Mouse (Mus musculus): ENCODE measurements at regions not wholly inside any gene's neighbourhood (a gene's known extent, or its start where the extent isn't known, plus 50 kb on each side); places are given as distances from the start of the nearest gene placed in this dataset.

DNA sequence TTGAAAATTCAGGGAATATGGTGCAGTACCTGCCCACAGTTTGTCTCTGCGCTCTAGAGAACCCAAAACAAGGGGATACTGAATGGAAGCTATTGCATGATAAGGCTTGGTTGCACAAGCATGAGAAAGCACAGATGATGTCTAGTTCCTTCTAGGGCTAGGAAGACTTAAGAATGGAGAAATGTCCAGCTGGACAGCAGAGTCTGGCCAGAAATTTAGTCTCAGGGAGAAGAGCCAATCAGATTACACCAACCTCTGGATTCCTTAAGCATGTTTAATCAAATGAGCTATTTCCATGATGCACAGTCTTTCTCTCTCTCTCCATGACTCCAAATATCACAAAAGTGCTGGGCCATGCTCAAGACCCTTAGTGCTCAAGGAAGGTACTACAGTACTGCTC, 147.8 kb downstream of the Lurap1l start:
- Histone ChIP-seq H3K79me2 (ENCODE audit: control insufficient read depth, insufficient read depth, low read length, poor library complexity) (no peaks in the 10 kb centered on the region), H3K4me3 (ENCODE audit: control insufficient read depth in 1 of 2, insufficient read depth in 1 of 2, low read depth in 2 of 2, low read length in 2 of 2) (no peak overlapping the region), H3K27me3 (ENCODE audit: control insufficient read depth in 1 of 2, insufficient read depth in 2 of 2, low read length in 2 of 2) (no peaks in the 10 kb centered on the region), H3K36me3 (ENCODE audit: control insufficient read depth in 1 of 2, insufficient read depth in 2 of 2, low read length in 2 of 2) (no peaks in the 10 kb centered on the region), H3K9me3 (replicated peaks; ENCODE audit: insufficient read depth, low read length) (no peaks in the 10 kb centered on the region), H3K27ac (ENCODE audit: control insufficient read depth, low read depth, low read length) (no peak overlapping the region), H3K4me1 (ENCODE audit: control insufficient read depth in 1 of 2, insufficient read depth in 2 of 2, low read length in 2 of 2) (no peaks in the 10 kb centered on the region), H3K9ac (ENCODE audit: control insufficient read depth, low read depth, low read length, poor library complexity, severe bottlenecking) (no peak overlapping the region)
- no peak for DNase-seq (ENCODE audit: low read depth, low spot score)
- TF ChIP-seq ZKSCAN1 (IDR thresholded peaks at IDR 0.05; ENCODE audit: low read depth, low read length): no peak
- TF ChIP-seq ELF1 (IDR thresholded peaks at IDR 0.05; ENCODE audit: low read depth, low read length): no peak
- TF ChIP-seq HCFC1 (IDR thresholded peaks at IDR 0.05; ENCODE audit: low read depth, low read length): no peak

DNA sequence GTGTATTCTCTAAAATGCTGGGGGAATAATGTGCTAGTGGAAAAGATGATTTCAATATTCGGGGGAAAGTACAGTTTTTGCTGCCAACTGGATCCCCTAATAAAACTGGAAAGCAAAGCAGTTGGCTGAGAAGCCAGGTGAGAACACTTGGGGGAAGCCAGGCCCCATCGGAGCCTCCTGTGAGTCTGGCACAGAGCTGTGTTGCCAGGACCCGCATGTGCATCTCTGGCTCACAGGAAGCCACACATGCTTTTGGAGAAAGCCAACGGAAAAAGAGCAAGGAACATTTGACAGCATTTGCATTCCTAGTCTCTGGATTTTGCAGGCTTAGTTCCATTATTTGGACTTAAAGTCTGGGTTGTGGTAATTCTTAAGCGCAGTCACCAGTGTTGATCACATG, 148.4 kb downstream of the Lurap1l start:
- H3K9me3 ChIP-seq (replicated peaks; ENCODE audit: insufficient read depth, low read length): no peaks in the 10 kb centered on the region
- no peaks in the 10 kb centered on the region for H3K79me2 ChIP-seq (ENCODE audit: control insufficient read depth, insufficient read depth, low read length, poor library complexity)
- no peak overlapping the region for H3K9ac ChIP-seq (ENCODE audit: control insufficient read depth, low read depth, low read length, poor library complexity, severe bottlenecking)
- H3K27me3 ChIP-seq (ENCODE audit: control insufficient read depth in 1 of 2, insufficient read depth in 2 of 2, low read length in 2 of 2): no peaks in the 10 kb centered on the region
- no peak for DNase-seq (ENCODE audit: low read depth, low spot score)
- no peaks in the 10 kb centered on the region for H3K4me1 ChIP-seq (ENCODE audit: control insufficient read depth in 1 of 2, insufficient read depth in 2 of 2, low read length in 2 of 2)
- H3K27ac ChIP-seq (ENCODE audit: control insufficient read depth, low read depth, low read length): no peak overlapping the region
- no peaks in the 10 kb centered on the region for H3K36me3 ChIP-seq (ENCODE audit: control insufficient read depth in 1 of 2, insufficient read depth in 2 of 2, low read length in 2 of 2)
- no peak overlapping the region for H3K4me3 ChIP-seq (ENCODE audit: control insufficient read depth in 1 of 2, insufficient read depth in 1 of 2, low read depth in 2 of 2, low read length in 2 of 2)
- TF ChIP-seq JUND (IDR thresholded peaks at IDR 0.05; ENCODE audit: low read depth, low read length): no peak
- TF ChIP-seq ETS1 (IDR thresholded peaks at IDR 0.05; ENCODE audit: low read depth, low read length): no peak
- no peak for TF ChIP-seq SMC3 (IDR thresholded peaks at IDR 0.05; ENCODE audit: low read depth, low read length)
- no peak for TF ChIP-seq NELFE (IDR thresholded peaks at IDR 0.05; ENCODE audit: low read depth, low read length)
- no peak for TF ChIP-seq UBTF (IDR thresholded peaks at IDR 0.05; ENCODE audit: borderline replicate concordance, insufficient read depth, low read depth, low read length)
- TF ChIP-seq GATA1 (IDR thresholded peaks at IDR 0.05; ENCODE audit: low read depth, low read length): no peak
- no peak for TF ChIP-seq GABPA (IDR thresholded peaks at IDR 0.05; ENCODE audit: low read depth, low read length)
- TF ChIP-seq MYB (IDR thresholded peaks at IDR 0.05; ENCODE audit: low read depth, low read length): no peak
- no peak for TF ChIP-seq CTCF (IDR thresholded peaks at IDR 0.05 in 2 of 3, conservative IDR thresholded peaks at IDR 0.05 in 1 of 3; ENCODE audit: control insufficient read depth in 1 of 3, insufficient read depth in 1 of 3, low read depth in 2 of 3, low read length in 3 of 3, poor library complexity in 1 of 3, severe bottlenecking in 1 of 3)
- TF ChIP-seq SIN3A (IDR thresholded peaks at IDR 0.05; ENCODE audit: low read length): no peak
- TF ChIP-seq NRF1 (IDR thresholded peaks at IDR 0.05; ENCODE audit: insufficient read depth, low read depth, low read length, poor library complexity, severe bottlenecking): no peak
- no peak for TF ChIP-seq TBP (IDR thresholded peaks at IDR 0.05; ENCODE audit: low read depth, low read length)
- no peak for TF ChIP-seq TAL1 (IDR thresholded peaks at IDR 0.05; ENCODE audit: low read length)
- TF ChIP-seq CHD2 (IDR thresholded peaks at IDR 0.05; ENCODE audit: low read length): no peak
- TF ChIP-seq HCFC1 (IDR thresholded peaks at IDR 0.05; ENCODE audit: low read depth, low read length): no peak
- no peak for TF ChIP-seq MEF2A (IDR thresholded peaks at IDR 0.05; ENCODE audit: extremely low read depth, insufficient replicate concordance, low read depth, low read length, poor library complexity, severe bottlenecking)
- TF ChIP-seq MAX (IDR thresholded peaks at IDR 0.05; ENCODE audit: low read length): no peak
- TF ChIP-seq ZC3H11A (IDR thresholded peaks at IDR 0.05; ENCODE audit: low read depth, low read length): no peak
- no peak for TF ChIP-seq TCF12 (IDR thresholded peaks at IDR 0.05; ENCODE audit: low read depth, low read length)
- TF ChIP-seq POLR2A (IDR thresholded peaks at IDR 0.05; ENCODE audit: control insufficient read depth in 1 of 2, insufficient read depth in 1 of 2, low read depth in 1 of 2, low read length in 2 of 2, poor library complexity in 1 of 2): no peak

Measured in MEL (cell line).